Mouse (Mus musculus) midbrain, embryonic 12.5 days (tissue): ENCODE data around the gene Pafah1b1. TPM values are rescaled to one million over a fixed set of nuclear protein-coding genes. Genes with fewer than 3 reads are reported as not detected.

Experiments
- ATAC-seq: fragments of 200-750 bp; cut with Nextera tagmentation; 2 replicates; pipeline ENCODE4 v1.8.0; 2017; ENCODE audit warnings: low read depth, moderate TSS enrichment, moderate library complexity; ENCODE audit not compliant: low FRiP score
- H3K27ac ChIP-seq: fragments of 300-500 bp; sonication (generic); replicated peaks from 2 replicates; pipeline ENCODE4 v1.5.1; 2016; ENCODE audit warnings: mild to moderate bottlenecking
- H3K27me3 ChIP-seq: fragments of 300-500 bp; sonication (generic); 2 replicates; pipeline ENCODE4 v1.6.1; 2016; ENCODE audit warnings: mild to moderate bottlenecking
- H3K36me3 ChIP-seq: fragments of 300-500 bp; sonication (generic); 2 replicates; pipeline ENCODE4 v1.6.1; 2016
- H3K4me1 ChIP-seq: fragments of 300-500 bp; sonication (generic); 2 replicates; pipeline ENCODE4 v1.6.1; 2016
- H3K4me2 ChIP-seq: fragments of 300-500 bp; sonication (generic); replicated peaks from 2 replicates; pipeline ENCODE4 v1.6.1; 2016; ENCODE audit warnings: mild to moderate bottlenecking, moderate library complexity
- H3K4me3 ChIP-seq: fragments of 300-500 bp; sonication (generic); 2 replicates; pipeline ENCODE4 v1.5.1; 2016; ENCODE audit warnings: mild to moderate bottlenecking
- H3K9ac ChIP-seq: fragments of 300-500 bp; sonication (generic); replicated peaks from 2 replicates; pipeline ENCODE4 v1.6.1; 2016; ENCODE audit warnings: mild to moderate bottlenecking, moderate library complexity
- H3K9me3 ChIP-seq: fragments of 300-500 bp; sonication (generic); 2 replicates; pipeline ENCODE4 v1.6.1; 2016; ENCODE audit warnings: mild to moderate bottlenecking
- WGBS: fragments of 180-500 bp; shearing (Covaris S2); methylation state at CpG from one replicate; pipeline ENCODE4 v1.1.7; 2016; 5-methylcytosine and 5-hydroxymethylcytosine counted together
- polyA plus RNA-seq: library from polyadenylated mRNA; unstranded; fragments of >200 nt; fragmentation: Nextera tagmentation; extraction: Ambion mirVana; gene quantifications from 2 replicates; pipeline ENCODE4 v1.2.1, GENCODE M21; 2016

The Pafah1b1 gene
- polyA plus RNA-seq = 70.3 and 81.9 TPM in 2 replicates

DNA sequence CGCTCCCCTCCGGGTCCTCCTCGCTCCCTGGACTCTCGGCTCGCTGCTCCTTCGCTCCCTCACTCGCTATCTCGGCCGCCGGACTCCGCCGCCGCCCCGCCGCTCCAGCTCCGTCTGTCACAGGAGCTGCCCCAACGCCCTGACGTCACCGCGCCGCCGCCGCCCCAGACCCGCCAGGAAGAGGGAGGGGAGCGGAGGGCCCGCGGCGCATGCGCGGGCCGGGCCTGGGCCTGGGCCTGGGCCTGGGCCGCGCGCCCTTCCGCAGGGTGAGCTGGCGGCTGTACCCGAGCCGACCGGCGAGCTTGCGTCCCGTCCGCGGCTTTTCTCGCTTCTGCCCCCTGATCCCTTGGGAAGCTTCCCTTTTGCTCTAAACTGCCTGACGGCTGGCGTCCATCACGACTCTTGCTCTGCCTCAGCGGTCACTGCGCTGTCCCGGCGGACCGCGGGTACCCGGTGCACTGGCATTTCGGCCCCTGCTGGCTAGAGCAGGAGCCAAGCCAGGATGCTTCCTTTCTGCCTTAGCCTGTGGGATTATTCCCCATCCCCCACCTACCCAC is at the start of gene Pafah1b1:
Pafah1b1 (minus strand) TSS at position 436 of the 557 bp plus-strand sequence.
- peak; percentile 98 for ATAC-seq
- peak within 1 kb of the TSS; percentile 100 for H3K27ac ChIP-seq
- H3K27me3 ChIP-seq = no peaks in the 10 kb centered on the region
- peaks cover 24% of the 10 kb centered on the region for H3K4me1 ChIP-seq
- H3K36me3 ChIP-seq = no peaks in the 10 kb centered on the region
- peak within 1 kb of the TSS; percentile 76 for H3K4me2 ChIP-seq
- WGBS = under 1% methylated on average over 53 of the region's 56 CpGs
- peak within 1 kb of the TSS; percentile 92 for H3K4me3 ChIP-seq
- H3K9me3 ChIP-seq = no peaks in the 10 kb centered on the region
- H3K9ac ChIP-seq = peak within 1 kb of the TSS; percentile 93

DNA sequence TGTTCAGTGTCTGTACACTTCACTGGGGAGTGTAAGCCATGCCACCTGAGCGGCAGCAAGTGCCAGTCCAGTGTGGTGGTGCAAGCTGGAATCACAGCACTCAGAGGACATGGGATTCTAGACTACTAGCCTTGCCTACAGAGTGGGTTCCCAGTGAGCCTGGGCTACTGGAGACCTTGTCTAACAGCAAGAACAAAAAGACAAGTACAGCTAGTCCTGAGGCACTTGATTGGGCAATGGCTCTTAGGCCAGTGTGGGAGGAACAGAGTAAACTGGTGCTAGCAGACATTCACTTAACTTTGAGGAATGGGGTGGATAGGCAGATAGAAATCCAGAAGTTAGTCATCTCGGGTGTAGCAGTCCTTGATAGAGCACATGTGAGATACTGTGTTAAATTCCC is 47.9 kb upstream of the Pafah1b1 start:
- Histone ChIP-seq H3K9ac (no peak overlapping the region), H3K27me3 (no peaks in the 10 kb centered on the region), H3K36me3 (peaks cover 38% of the 10 kb centered on the region), H3K9me3 (no peaks in the 10 kb centered on the region), H3K27ac (no peak overlapping the region), H3K4me2 (no peak overlapping the region), H3K4me1 (peaks cover 12% of the 10 kb centered on the region), H3K4me3 (no peak overlapping the region)
- ATAC-seq = no peak
- WGBS = 92% methylated on average over 2 of the region's 2 CpGs

DNA sequence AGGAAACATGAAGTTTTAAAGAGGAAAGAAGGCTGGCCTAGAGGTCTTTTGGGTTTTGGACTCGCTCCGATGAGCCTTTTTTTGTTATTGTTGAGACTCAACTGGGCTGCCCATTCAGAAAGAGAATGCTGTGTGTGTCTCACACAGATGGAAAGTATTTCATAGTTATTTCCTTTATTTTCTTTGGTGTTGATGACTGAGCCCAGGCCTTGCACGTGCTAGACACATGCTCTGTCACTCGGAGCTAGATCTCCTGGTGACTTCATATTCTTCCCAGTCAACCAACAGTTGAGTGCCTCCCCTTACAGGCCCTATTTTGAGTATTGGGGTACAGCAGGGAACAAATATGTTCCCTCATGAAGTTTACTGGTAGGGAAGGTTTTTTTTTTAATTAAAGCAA is 47.2 kb upstream of the Pafah1b1 start:
- H3K4me2 ChIP-seq = peak overlapping the region; percentile 71
- H3K27me3 ChIP-seq = no peaks in the 10 kb centered on the region
- H3K36me3 ChIP-seq = peaks cover 31% of the 10 kb centered on the region
- no peaks in the 10 kb centered on the region for H3K9me3 ChIP-seq
- H3K9ac ChIP-seq = 0 out of 2 replicates have a peak overlapping the region, but pooled peaks have one; percentile 80
- H3K4me1 ChIP-seq = peaks cover 12% of the 10 kb centered on the region
- peak overlapping the region; percentile 69 for H3K4me3 ChIP-seq
- ATAC-seq = no peak
- no peak overlapping the region for H3K27ac ChIP-seq
- 68% methylated on average over 4 of the region's 4 CpGs for WGBS

DNA sequence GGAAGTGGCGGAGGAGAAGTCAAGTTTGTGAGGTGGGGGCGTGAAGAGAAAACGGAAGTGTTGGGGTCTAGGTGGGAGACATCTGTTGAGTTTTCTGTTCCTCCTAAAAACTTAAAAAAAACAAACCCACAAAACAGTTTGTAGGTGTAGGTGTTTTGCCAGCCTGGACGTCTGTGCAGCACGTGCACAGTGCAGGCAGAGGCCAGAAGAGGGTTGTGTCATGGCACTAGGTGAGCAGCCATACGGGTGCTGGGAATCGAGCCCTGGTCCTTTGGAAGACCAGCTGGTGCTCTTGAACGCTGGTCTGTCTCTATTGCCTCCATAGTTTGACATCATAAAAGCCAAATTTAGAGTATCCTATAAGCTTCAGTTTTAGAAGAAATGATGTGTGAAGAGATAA is 46.8 kb upstream of the Pafah1b1 start:
- H3K4me3 ChIP-seq = peak overlapping the region; percentile 69
- 15% methylated on average over 8 of the region's 8 CpGs for WGBS
- H3K4me2 ChIP-seq = peak overlapping the region; percentile 71
- H3K27me3 ChIP-seq = no peaks in the 10 kb centered on the region
- peak; percentile 27; the same call in 1 of the 2 replicates for ATAC-seq
- peaks cover 29% of the 10 kb centered on the region for H3K36me3 ChIP-seq
- peaks cover 12% of the 10 kb centered on the region for H3K4me1 ChIP-seq
- peak overlapping the region; percentile 94 for H3K27ac ChIP-seq
- H3K9me3 ChIP-seq = no peaks in the 10 kb centered on the region
- peak overlapping the region; percentile 80 for H3K9ac ChIP-seq

DNA sequence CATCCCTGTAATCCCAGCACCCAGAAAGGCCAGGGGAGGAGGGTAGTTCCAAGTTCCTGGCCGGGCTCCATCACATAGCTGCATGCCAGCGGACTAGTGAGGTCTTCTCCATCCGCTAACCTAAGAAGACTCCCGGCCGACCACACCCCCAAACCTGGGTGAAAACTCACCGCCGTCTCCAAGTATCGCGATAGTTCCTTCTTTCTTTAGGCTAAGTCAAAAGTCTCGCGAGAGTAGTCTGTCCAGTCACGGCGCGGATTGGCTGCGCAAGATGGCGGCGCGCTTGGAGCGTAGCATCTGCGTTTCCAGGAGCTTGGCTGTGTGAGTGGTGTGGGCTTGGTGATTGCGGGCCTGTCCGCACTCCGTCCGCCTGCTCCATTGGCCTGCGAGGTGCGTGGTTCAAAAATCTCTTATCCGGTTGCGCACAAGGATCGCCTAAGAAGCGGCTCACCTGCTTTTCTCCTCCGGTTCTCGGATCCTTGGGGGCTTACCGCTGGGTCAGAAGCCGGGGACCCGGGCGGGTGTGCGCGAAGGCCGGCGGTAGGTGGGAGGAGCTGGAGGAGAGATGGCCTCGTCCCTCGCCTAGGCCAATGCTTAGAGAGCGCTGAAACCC is 46.2 kb upstream of the Pafah1b1 start, which contains the start of gene Mettl16:
Mettl16 (plus strand) TSS at position 236 of the 613 bp plus-strand sequence.
- H3K9me3 ChIP-seq = no peaks in the 10 kb centered on the region
- peaks cover 12% of the 10 kb centered on the region for H3K4me1 ChIP-seq
- peak within 1 kb of the TSS; percentile 69 for H3K4me3 ChIP-seq
- peak within 1 kb of the TSS; percentile 71 for H3K4me2 ChIP-seq
- H3K9ac ChIP-seq = peak within 1 kb of the TSS; percentile 80
- peak; percentile 96 for ATAC-seq
- peaks cover 23% of the 10 kb centered on the region for H3K36me3 ChIP-seq
- under 1% methylated on average over 43 of the region's 43 CpGs for WGBS
- no peaks in the 10 kb centered on the region for H3K27me3 ChIP-seq
- peak within 1 kb of the TSS; percentile 94 for H3K27ac ChIP-seq

DNA sequence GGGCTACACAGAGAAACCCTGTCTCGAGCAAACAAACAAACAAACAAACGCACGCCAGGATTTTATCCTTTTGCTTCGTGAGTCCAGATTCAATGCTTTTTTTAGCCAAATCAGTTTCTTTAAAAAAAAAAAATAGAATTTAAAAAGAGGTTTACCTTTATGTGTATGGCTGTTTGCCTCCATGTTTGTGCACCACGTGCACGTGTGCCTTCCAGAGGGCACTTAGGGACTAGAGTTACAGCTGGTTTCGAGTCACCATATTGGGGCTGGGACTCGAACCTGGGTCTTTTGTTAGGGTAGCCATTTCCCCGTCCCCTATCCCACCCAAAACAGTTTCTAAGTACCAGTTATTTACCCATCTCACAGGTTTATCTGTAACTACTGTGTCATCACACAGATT is 45.6 kb upstream of the Pafah1b1 start:
- Histone ChIP-seq H3K27me3 (no peaks in the 10 kb centered on the region), H3K9me3 (no peaks in the 10 kb centered on the region), H3K4me2 (peak overlapping the region; percentile 71), H3K36me3 (peaks cover 17% of the 10 kb centered on the region), H3K27ac (peak overlapping the region; percentile 94), H3K4me3 (peak overlapping the region; percentile 69), H3K4me1 (peaks cover 12% of the 10 kb centered on the region), H3K9ac (peak overlapping the region; percentile 80)
- ATAC-seq = no peak
- WGBS = 77% methylated on average over 9 of the region's 9 CpGs

DNA sequence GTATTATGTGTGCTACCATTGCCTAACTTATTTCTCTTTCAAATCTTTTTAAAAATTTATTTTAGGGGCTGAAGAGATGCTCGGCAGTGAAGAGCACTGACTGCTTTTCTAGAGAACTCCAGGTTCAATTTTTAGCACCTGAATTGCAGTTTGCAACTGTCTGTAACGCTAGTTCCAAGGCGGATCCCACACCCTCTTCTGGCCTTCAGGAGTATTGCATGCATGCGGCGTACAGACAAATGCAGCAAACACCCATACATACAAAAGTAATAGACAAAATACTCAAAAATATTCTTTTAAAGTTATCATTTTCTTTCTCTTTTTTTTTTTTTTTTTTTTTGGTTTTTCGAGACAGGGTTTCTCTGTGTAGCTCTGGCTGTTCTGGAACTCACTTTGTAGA is 43.6 kb upstream of the Pafah1b1 start:
- Histone ChIP-seq H3K27me3 (no peaks in the 10 kb centered on the region), H3K4me2 (no peak overlapping the region), H3K9me3 (no peaks in the 10 kb centered on the region), H3K4me3 (no peak overlapping the region), H3K9ac (no peak overlapping the region), H3K27ac (no peak overlapping the region), H3K4me1 (peaks cover 12% of the 10 kb centered on the region), H3K36me3 (no peaks in the 10 kb centered on the region)
- no peak for ATAC-seq
- 34% methylated on average over 6 of the region's 6 CpGs for WGBS

DNA sequence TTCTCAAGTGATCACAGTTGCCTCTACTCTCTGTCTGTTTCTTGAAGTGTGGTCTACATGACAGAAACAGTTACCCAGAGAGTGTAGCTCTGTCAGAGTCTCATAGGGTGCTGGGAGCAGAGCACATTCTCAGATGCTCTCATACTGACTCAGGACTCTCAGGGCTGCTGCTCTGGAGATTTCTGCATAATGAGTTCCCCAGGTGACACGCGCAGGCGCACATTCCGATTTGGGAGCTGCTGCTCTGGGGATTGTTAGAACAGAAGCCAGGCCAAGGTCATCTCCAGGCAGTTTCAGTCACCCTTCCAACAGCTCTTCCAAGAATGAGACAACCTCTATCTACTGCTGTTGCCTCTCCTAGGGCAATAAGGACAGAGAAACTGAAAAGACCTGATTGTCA is 43.0 kb upstream of the Pafah1b1 start:
- Histone ChIP-seq H3K27me3 (no peaks in the 10 kb centered on the region), H3K4me2 (no peak overlapping the region), H3K4me3 (no peak overlapping the region), H3K9ac (no peak overlapping the region), H3K4me1 (peaks cover 12% of the 10 kb centered on the region), H3K27ac (no peak overlapping the region), H3K36me3 (no peaks in the 10 kb centered on the region), H3K9me3 (no peaks in the 10 kb centered on the region)
- ATAC-seq = no peak
- 90% methylated on average over 4 of the region's 4 CpGs for WGBS

DNA sequence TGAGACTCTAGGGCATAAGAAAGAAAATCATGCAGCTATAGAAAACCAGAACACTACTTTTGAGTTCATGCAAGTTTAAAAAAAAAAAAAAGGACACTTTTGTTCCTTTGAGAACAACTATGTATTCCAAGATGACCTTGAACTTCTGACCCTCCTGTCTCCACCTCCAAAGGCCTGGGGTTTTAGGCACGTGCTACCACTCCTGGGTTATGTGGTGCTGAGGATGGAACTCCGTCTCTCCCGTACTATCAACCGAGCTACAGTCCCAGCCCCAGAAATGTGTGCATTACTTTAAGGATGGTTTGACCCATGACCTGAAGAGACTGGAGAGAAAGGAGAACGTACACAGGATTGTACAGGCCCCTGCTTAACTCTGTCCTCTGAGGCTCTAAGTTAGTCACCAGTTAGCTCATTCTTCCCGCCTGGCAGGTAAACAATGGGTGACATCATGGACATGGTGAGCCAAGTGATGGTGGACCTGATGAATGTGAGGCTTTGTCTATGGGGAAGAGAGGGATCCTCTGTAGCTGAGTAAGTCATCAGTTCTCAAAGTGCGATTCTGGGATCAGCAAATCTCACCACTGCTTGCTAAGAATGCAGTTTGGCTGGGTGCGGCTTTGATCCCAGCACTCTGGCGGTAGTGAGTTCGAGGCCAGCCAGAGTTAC is 39.6 kb upstream of the Pafah1b1 start:
- Histone ChIP-seq H3K27ac (no peak overlapping the region), H3K4me1 (no peaks in the 10 kb centered on the region), H3K4me2 (no peak overlapping the region), H3K4me3 (no peak overlapping the region), H3K9me3 (no peaks in the 10 kb centered on the region), H3K36me3 (no peaks in the 10 kb centered on the region), H3K27me3 (no peaks in the 10 kb centered on the region), H3K9ac (no peak overlapping the region)
- ATAC-seq = no peak
- 81% methylated on average over 10 of the region's 10 CpGs for WGBS

DNA sequence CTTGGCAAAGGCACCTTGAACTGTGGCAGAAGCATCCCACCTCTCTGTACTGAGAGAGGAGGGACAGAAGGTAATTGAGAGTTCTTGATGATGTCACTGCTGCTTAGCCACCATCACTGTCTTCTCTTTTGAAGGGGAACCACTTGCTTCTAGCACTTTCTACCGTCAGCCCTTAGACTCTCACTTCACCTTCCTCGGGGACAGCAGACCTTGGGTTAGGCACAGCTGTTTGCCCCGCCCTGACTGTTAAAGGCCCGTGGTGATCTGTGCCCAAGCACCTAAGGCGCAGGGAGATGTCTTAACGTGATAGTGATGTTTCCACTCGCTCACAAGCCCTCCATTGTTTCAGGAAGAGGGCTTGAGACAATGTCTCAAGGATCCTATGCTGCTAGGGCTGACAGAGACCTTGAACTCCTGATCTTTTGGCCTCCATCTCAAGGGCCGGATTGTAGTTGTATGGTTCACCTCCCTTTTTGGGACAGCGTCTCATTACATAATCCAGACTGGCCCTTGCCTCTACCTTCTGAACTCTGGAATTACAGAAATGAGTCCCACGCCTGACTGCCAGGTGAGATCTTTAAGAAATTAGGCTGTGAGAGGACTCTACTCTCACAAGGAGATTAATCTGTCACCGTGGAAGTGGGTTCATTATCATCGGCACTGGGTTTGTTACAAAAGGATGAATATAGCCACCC is 36.7 kb upstream of the Pafah1b1 start:
- Histone ChIP-seq H3K9ac (no peak overlapping the region), H3K4me1 (no peaks in the 10 kb centered on the region), H3K9me3 (no peaks in the 10 kb centered on the region), H3K27ac (no peak overlapping the region), H3K4me3 (no peak overlapping the region), H3K36me3 (no peaks in the 10 kb centered on the region), H3K27me3 (no peaks in the 10 kb centered on the region), H3K4me2 (no peak overlapping the region)
- 78% methylated on average over 12 of the region's 12 CpGs for WGBS
- ATAC-seq = no peak

DNA sequence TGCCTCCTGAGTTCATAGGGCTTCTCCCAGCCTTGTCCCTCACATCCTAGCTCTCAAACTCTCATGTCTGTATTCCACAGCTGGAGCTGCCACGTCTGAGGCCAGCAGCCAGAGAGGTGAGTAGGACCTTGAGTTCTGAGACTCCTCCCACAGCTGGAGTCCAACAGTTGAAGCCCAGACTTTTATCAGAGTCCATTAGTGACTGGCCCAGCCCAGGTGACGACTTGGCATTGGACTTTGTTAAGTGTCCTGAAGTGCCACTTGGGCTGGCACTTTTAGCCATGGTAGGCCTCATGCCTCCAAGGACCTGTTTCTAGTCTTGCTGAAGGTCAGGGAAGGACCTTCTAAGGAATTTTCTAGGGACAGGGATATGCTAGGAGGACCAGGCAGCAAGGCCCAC is 32.2 kb upstream of the Pafah1b1 start:
- Histone ChIP-seq H3K36me3 (no peaks in the 10 kb centered on the region), H3K4me2 (no peak overlapping the region), H3K9me3 (no peaks in the 10 kb centered on the region), H3K4me3 (no peak overlapping the region), H3K9ac (no peak overlapping the region), H3K27ac (no peak overlapping the region), H3K27me3 (no peaks in the 10 kb centered on the region), H3K4me1 (peaks cover 1% of the 10 kb centered on the region)
- ATAC-seq = no peak
- 68% methylated on average over 2 of the region's 2 CpGs for WGBS
